Mouse (Mus musculus) hindbrain, postnatal 0 days (tissue): ENCODE measurements around the gene Eif2a. TPM values are rescaled to one million over a fixed set of nuclear protein-coding genes. Genes with fewer than 3 reads are reported as not detected.
A peak's percentile ranks its signal among the peaks of the same experiment; 100 is the strongest.

ENCODE experiments used
- ATAC-seq: fragments of 200-750 bp; cut with Nextera tagmentation; 2 replicates; pipeline ENCODE4 v1.8.0; 2017; ENCODE audit warnings: mild to moderate bottlenecking, moderate TSS enrichment, moderate library complexity
- DNase-seq: peaks from one replicate; pipeline ENCODE4 v3.0.0-alpha.2; 2015; ENCODE audit warnings: low spot score
- H3K27ac ChIP-seq: fragments of 300-500 bp; sonication (generic); 2 replicates; pipeline ENCODE4 v1.5.1; 2014; ENCODE audit warnings: mild to moderate bottlenecking
- H3K27me3 ChIP-seq: fragments of 300-500 bp; sonication (generic); 2 replicates; pipeline ENCODE4 v1.6.1; 2014; ENCODE audit warnings: low read length, mixed read lengths; ENCODE audit not compliant: insufficient read depth
- H3K36me3 ChIP-seq: fragments of 300-500 bp; sonication (generic); 2 replicates; pipeline ENCODE4 v1.6.1; 2014; ENCODE audit warnings: low read length, mixed read lengths; ENCODE audit not compliant: insufficient read depth
- H3K4me1 ChIP-seq: fragments of 300-500 bp; sonication (generic); 2 replicates; pipeline ENCODE4 v1.6.1; 2014; ENCODE audit warnings: antibody characterized with exemption, low read length, mixed read lengths; ENCODE audit not compliant: insufficient read depth
- H3K4me2 ChIP-seq: fragments of 300-500 bp; sonication (generic); 2 replicates; pipeline ENCODE4 v1.6.1; 2014; ENCODE audit warnings: low read depth, mild to moderate bottlenecking, low read length, moderate library complexity, mixed read lengths
- H3K4me3 ChIP-seq: fragments of 300-500 bp; sonication (generic); 2 replicates; pipeline ENCODE4 v1.5.1; 2014; ENCODE audit warnings: low read length
- H3K9ac ChIP-seq: fragments of 300-500 bp; sonication (generic); replicated peaks from 2 replicates; pipeline ENCODE4 v1.6.1; 2014; ENCODE audit warnings: mild to moderate bottlenecking, low read length, moderate library complexity, mixed read lengths
- H3K9me3 ChIP-seq: fragments of 300-500 bp; sonication (generic); 2 replicates; pipeline ENCODE4 v1.6.1; 2016; ENCODE audit warnings: low read length, mixed read lengths
- CTCF ChIP-seq: IDR thresholded peaks from 2 replicates; pipeline ENCODE4 v1.5.1; 2016; ENCODE audit warnings: antibody characterized with exemption, control low read depth, low read depth
- whole genome bisulfite sequencing: fragments of 180-500 bp; shearing (Covaris S2); extraction: QIAGEN DNeasy Blood & Tissue Kit; methylation state at CpG from one replicate; pipeline ENCODE4 v1.1.7; 2014; 5-methylcytosine and 5-hydroxymethylcytosine counted together
- polyA plus RNA-seq: library from polyadenylated mRNA; unstranded; fragments of >200 nt; fragmentation: Nextera tagmentation; extraction: Ambion mirVana; gene quantifications from 2 replicates; pipeline ENCODE4 v1.2.1, GENCODE M21; 2015
- total RNA-seq: library from RNA; depleted of rRNA; stranded (reverse); fragments of >200 nt; gene quantifications from 2 replicates; pipeline ENCODE4 v1.2.3, GENCODE M21; 2014; rRNA removed

Eif2a gene
- total and polyA plus RNA-seq, 2 experiments from 2014 or later = 33.7 to 38.9 TPM

GRCm38 (mm10) chr3:58593623-58594022 lies 68.0 kb downstream of the Eif2a start:
- no peak for TF ChIP-seq CTCF
- no peak overlapping the region for H3K9ac ChIP-seq
- H3K4me1 ChIP-seq = no peaks in the 10 kb centered on the region
- H3K4me2 ChIP-seq = no peak overlapping the region
- no peak overlapping the region for H3K4me3 ChIP-seq
- H3K27ac ChIP-seq = no peak overlapping the region
- H3K36me3 ChIP-seq = peaks cover 3% of the 10 kb centered on the region; the same call in 1 of the 2 replicates
- DNase-seq (peak; percentile 7), ATAC-seq (no peak)
- no peaks in the 10 kb centered on the region for H3K9me3 ChIP-seq
- H3K27me3 ChIP-seq = no peaks in the 10 kb centered on the region
- 20% methylated on average over 5 of the region's 5 CpGs for WGBS

Other genes starting within 250 kb of the Eif2a start
- gene Tsc22d2, start 111.1 kb upstream of the Eif2a start, total RNA-seq = 39.0 and 40.4 TPM in 2 replicates
- gene Tsc22d2, start 111.1 kb upstream of the Eif2a start, polyA plus RNA-seq = 10.3 and 10.4 TPM in 2 replicates
- gene Serp1, start 71 bp downstream of the Eif2a start, total RNA-seq = 49.9 and 58.7 TPM in 2 replicates
- 63.1 and 63.2 TPM in 2 replicates for gene Serp1, start 71 bp downstream of the Eif2a start, polyA plus RNA-seq
- gene Selenot, start 50.8 kb downstream of the Eif2a start, total RNA-seq = 186 and 211 TPM in 2 replicates
- gene Selenot, start 50.8 kb downstream of the Eif2a start, polyA plus RNA-seq = 24.5 and 26.8 TPM in 2 replicates
- gene Erich6, start 111.4 kb downstream of the Eif2a start, total RNA-seq = 0.18 TPM in 1 of 2 replicates, not detected in the other
- 0.42 and 0.44 TPM in 2 replicates for gene Erich6, start 111.4 kb downstream of the Eif2a start, polyA plus RNA-seq
- gene Siah2, start 166.6 kb downstream of the Eif2a start, total RNA-seq = 22.5 and 29.4 TPM in 2 replicates
- gene Siah2, start 166.6 kb downstream of the Eif2a start, polyA plus RNA-seq = 11.9 and 13.4 TPM in 2 replicates